Mouse (Mus musculus): ENCODE results near the gene Slc16a5. TPM values are rescaled to one million over a fixed set of nuclear protein-coding genes. Genes with fewer than 3 reads are reported as not detected.
"Not testable (repeated sequence)": the region's sequence is repeated elsewhere in the genome, so short reads cannot be mapped to it uniquely, and the experiment has no call there.

Slc16a5 gene
- polyA plus RNA-seq, 1 experiment from 2014 or later: 31.5 TPM

GRCm38 (mm10) chr11:115475025-115475757, 12.9 kb downstream of the Slc16a5 start, which contains the start of gene Armc7:
Gene Armc7, plus strand, starts transcription at chr11:115475667.
- ATAC-seq (ENCODE audit: low FRiP score, low TSS enrichment): peak; percentile 98

GRCm38 (mm10) chr11:115475758-115476237, 13.5 kb downstream of the Slc16a5 start:
- no peaks in the 10 kb centered on the region for H3K9me3 ChIP-seq (ENCODE audit: low read length)
- peaks cover 39% of the 10 kb centered on the region for H3K4me1 ChIP-seq (ENCODE audit: insufficient read depth, low read length)
- WGBS: 2% methylated on average over 28 of the region's 28 CpGs
- H3K27me3 ChIP-seq (ENCODE audit: insufficient read depth, low read length): no peaks in the 10 kb centered on the region
- peak; percentile 1; the same call in 1 of the 2 replicates for ATAC-seq (ENCODE audit: low FRiP score, low TSS enrichment)
- H3K36me3 ChIP-seq (ENCODE audit: insufficient read depth, low read length): peaks cover 3% of the 10 kb centered on the region; the same call in 1 of the 2 replicates
- peak overlapping the region; percentile 78 for H3K9ac ChIP-seq (replicated peaks; ENCODE audit: low read length)
- H3K4me2 ChIP-seq (replicated peaks; ENCODE audit: low read depth, low read length): peak overlapping the region; percentile 94
- H3K27ac ChIP-seq (ENCODE audit: low read length): peak overlapping the region; percentile 84; the same call in 1 of the 2 replicates
- H3K4me3 ChIP-seq (ENCODE audit: low read length): peak overlapping the region; percentile 96

More at GRCm38 (mm10) chr11:115475025-115475757, 12.9 kb downstream of the Slc16a5 start, which contains the start of gene Armc7:
- WGBS: 1% methylated on average over 26 of the region's 26 CpGs
- Histone ChIP-seq H3K36me3 (ENCODE audit: insufficient read depth, low read length) (peaks cover 5% of the 10 kb centered on the region; the same call in 1 of the 2 replicates), H3K4me1 (ENCODE audit: insufficient read depth, low read length) (peaks cover 39% of the 10 kb centered on the region), H3K4me2 (replicated peaks; ENCODE audit: low read depth, low read length) (peak within 1 kb of the TSS; percentile 94), H3K9ac (replicated peaks; ENCODE audit: low read length) (peak within 1 kb of the TSS; percentile 78), H3K27ac (ENCODE audit: low read length) (peak within 1 kb of the TSS; percentile 84), H3K9me3 (ENCODE audit: low read length) (no peaks in the 10 kb centered on the region), H3K4me3 (ENCODE audit: low read length) (peak within 1 kb of the TSS; percentile 96), H3K27me3 (ENCODE audit: insufficient read depth, low read length) (no peaks in the 10 kb centered on the region)

GRCm38 (mm10) chr11:115476630-115477029, 14.4 kb downstream of the Slc16a5 start:
- H3K4me1 ChIP-seq (ENCODE audit: insufficient read depth, low read length): peaks cover 39% of the 10 kb centered on the region
- peak overlapping the region; percentile 94 for H3K4me2 ChIP-seq (replicated peaks; ENCODE audit: low read depth, low read length)
- H3K9ac ChIP-seq (replicated peaks; ENCODE audit: low read length): peak overlapping the region; percentile 78; the same call in 1 of the 2 replicates
- H3K4me3 ChIP-seq (ENCODE audit: low read length): peak overlapping the region; percentile 96; the same call in 1 of the 2 replicates
- not testable (repeated sequence) for H3K27me3 ChIP-seq (ENCODE audit: insufficient read depth, low read length); H3K9me3 ChIP-seq (ENCODE audit: low read length); ATAC-seq (ENCODE audit: low FRiP score, low TSS enrichment); H3K36me3 ChIP-seq (ENCODE audit: insufficient read depth, low read length); H3K27ac ChIP-seq (ENCODE audit: low read length)
- 81% methylated on average over 4 of the region's 4 CpGs for WGBS

- H3K9me3 ChIP-seq (ENCODE audit: low read length); H3K27me3 ChIP-seq (ENCODE audit: insufficient read depth, low read length); H3K36me3 ChIP-seq (ENCODE audit: insufficient read depth, low read length); H3K4me3 ChIP-seq (ENCODE audit: low read length); H3K9ac ChIP-seq (replicated peaks; ENCODE audit: low read length); ATAC-seq (ENCODE audit: low FRiP score, low TSS enrichment); H3K27ac ChIP-seq (ENCODE audit: low read length); H3K4me2 ChIP-seq (replicated peaks; ENCODE audit: low read depth, low read length): not testable (repeated sequence)
- WGBS: 89% methylated on average over 7 of the region's 7 CpGs
- peaks cover 39% of the 10 kb centered on the region for H3K4me1 ChIP-seq (ENCODE audit: insufficient read depth, low read length)
These were observed 15.1 kb downstream of the Slc16a5 start for GRCm38 (mm10) chr11:115477388-115477787.

- no peak for ATAC-seq (ENCODE audit: low FRiP score, low TSS enrichment)
These were observed 16.1 kb downstream of the Slc16a5 start for GRCm38 (mm10) chr11:115478296-115478938.

GRCm38 (mm10) chr11:115481553-115482259, 19.4 kb downstream of the Slc16a5 start:
- Histone ChIP-seq H3K4me3 (ENCODE audit: low read length) (no peak overlapping the region), H3K9ac (replicated peaks; ENCODE audit: low read length) (no peak overlapping the region), H3K9me3 (ENCODE audit: low read length) (no peaks in the 10 kb centered on the region), H3K36me3 (ENCODE audit: insufficient read depth, low read length) (peaks cover 3% of the 10 kb centered on the region; the same call in 1 of the 2 replicates), H3K4me1 (ENCODE audit: insufficient read depth, low read length) (peaks cover 9% of the 10 kb centered on the region), H3K4me2 (replicated peaks; ENCODE audit: low read depth, low read length) (no peak overlapping the region), H3K27ac (ENCODE audit: low read length) (no peak overlapping the region), H3K27me3 (ENCODE audit: insufficient read depth, low read length) (no peaks in the 10 kb centered on the region)
- WGBS: 74% methylated on average over 6 of the region's 6 CpGs
- ATAC-seq (ENCODE audit: low FRiP score, low TSS enrichment): no peak

More at GRCm38 (mm10) chr11:115478296-115478938, 16.1 kb downstream of the Slc16a5 start:
- Histone ChIP-seq H3K27ac (ENCODE audit: low read length) (no peak overlapping the region), H3K27me3 (ENCODE audit: insufficient read depth, low read length) (no peaks in the 10 kb centered on the region), H3K36me3 (ENCODE audit: insufficient read depth, low read length) (peaks cover 3% of the 10 kb centered on the region; the same call in 1 of the 2 replicates), H3K4me3 (ENCODE audit: low read length) (no peak overlapping the region), H3K9ac (replicated peaks; ENCODE audit: low read length) (no peak overlapping the region), H3K4me2 (replicated peaks; ENCODE audit: low read depth, low read length) (no peak overlapping the region), H3K9me3 (ENCODE audit: low read length) (no peaks in the 10 kb centered on the region), H3K4me1 (ENCODE audit: insufficient read depth, low read length) (peaks cover 30% of the 10 kb centered on the region)
- WGBS: 87% methylated on average over 9 of the region's 9 CpGs

- 72% methylated on average over 11 of the region's 11 CpGs for WGBS
- H3K4me3 ChIP-seq (ENCODE audit: low read length): no peak overlapping the region
- H3K4me1 ChIP-seq (ENCODE audit: insufficient read depth, low read length): peaks cover 3% of the 10 kb centered on the region; the same call in 1 of the 2 replicates
- ATAC-seq (ENCODE audit: low FRiP score, low TSS enrichment): no peak
- no peaks in the 10 kb centered on the region for H3K27me3 ChIP-seq (ENCODE audit: insufficient read depth, low read length)
- H3K9ac ChIP-seq (replicated peaks; ENCODE audit: low read length): no peak overlapping the region
- H3K4me2 ChIP-seq (replicated peaks; ENCODE audit: low read depth, low read length): no peak overlapping the region
- H3K9me3 ChIP-seq (ENCODE audit: low read length): no peaks in the 10 kb centered on the region
- H3K36me3 ChIP-seq (ENCODE audit: insufficient read depth, low read length): peaks cover 3% of the 10 kb centered on the region; the same call in 1 of the 2 replicates
- no peak overlapping the region for H3K27ac ChIP-seq (ENCODE audit: low read length)
These were observed 21.0 kb downstream of the Slc16a5 start for GRCm38 (mm10) chr11:115483278-115483677.

- no peak overlapping the region for H3K4me2 ChIP-seq (replicated peaks; ENCODE audit: low read depth, low read length)
- H3K36me3 ChIP-seq (ENCODE audit: insufficient read depth, low read length): peaks cover 3% of the 10 kb centered on the region; the same call in 1 of the 2 replicates
- H3K4me1 ChIP-seq (ENCODE audit: insufficient read depth, low read length): peaks cover 3% of the 10 kb centered on the region; the same call in 1 of the 2 replicates
- H3K4me3 ChIP-seq (ENCODE audit: low read length): no peak overlapping the region
- WGBS: 18% methylated on average over 6 of the region's 6 CpGs
- H3K9ac ChIP-seq (replicated peaks; ENCODE audit: low read length): no peak overlapping the region
- no peaks in the 10 kb centered on the region for H3K9me3 ChIP-seq (ENCODE audit: low read length)
- no peak overlapping the region for H3K27ac ChIP-seq (ENCODE audit: low read length)
- ATAC-seq (ENCODE audit: low FRiP score, low TSS enrichment): no peak
- H3K27me3 ChIP-seq (ENCODE audit: insufficient read depth, low read length): no peaks in the 10 kb centered on the region
These were observed 21.5 kb downstream of the Slc16a5 start for GRCm38 (mm10) chr11:115483726-115484125.

- H3K27ac ChIP-seq (ENCODE audit: low read length): peak overlapping the region; percentile 23; the same call in 1 of the 2 replicates
- H3K27me3 ChIP-seq (ENCODE audit: insufficient read depth, low read length): no peaks in the 10 kb centered on the region
- H3K36me3 ChIP-seq (ENCODE audit: insufficient read depth, low read length): peaks cover 4% of the 10 kb centered on the region
- no peaks in the 10 kb centered on the region for H3K9me3 ChIP-seq (ENCODE audit: low read length)
- H3K9ac ChIP-seq (replicated peaks; ENCODE audit: low read length): no peak overlapping the region
- H3K4me2 ChIP-seq (replicated peaks; ENCODE audit: low read depth, low read length): no peak overlapping the region
- H3K4me1 ChIP-seq (ENCODE audit: insufficient read depth, low read length): peaks cover 3% of the 10 kb centered on the region; the same call in 1 of the 2 replicates
- WGBS: 47% methylated on average over 12 of the region's 12 CpGs
- ATAC-seq (ENCODE audit: low FRiP score, low TSS enrichment): peak; percentile 36; the same call in 1 of the 2 replicates
- no peak overlapping the region for H3K4me3 ChIP-seq (ENCODE audit: low read length)
These were observed 22.9 kb downstream of the Slc16a5 start for GRCm38 (mm10) chr11:115485155-115485554.

Measured in kidney, embryonic 16.5 days (tissue).